Mouse (Mus musculus) myocyte (in vitro differentiated cells): Measurements from ENCODE around the gene Tnfaip8l2. TPM values are rescaled to one million over a fixed set of nuclear protein-coding genes. Genes with fewer than 3 reads are reported as not detected.
A peak's percentile ranks its signal among the peaks of the same experiment; 100 is the strongest.
"Not testable (repeated sequence)": the region's sequence is repeated elsewhere in the genome, so short reads cannot be mapped to it uniquely, and the experiment has no call there.

ENCODE experiments used
- H3K27me3 ChIP-seq: one replicate; pipeline ENCODE4 v1.6.1; 2011; ENCODE audit not compliant: control insufficient read depth, insufficient read depth, insufficient read length
- H3K36me3 ChIP-seq: one replicate; pipeline ENCODE4 v1.6.1; 2011; ENCODE audit not compliant: control insufficient read depth, insufficient read depth
- H3K4me2 ChIP-seq: one replicate; pipeline ENCODE4 v1.6.1; 2011; ENCODE audit warnings: low read depth, control low read depth
- H3K4me3 ChIP-seq: one replicate; pipeline ENCODE4 v1.5.1; 2011; ENCODE audit warnings: mild to moderate bottlenecking, control low read depth, moderate library complexity
- H3K79me2 ChIP-seq: one replicate; pipeline ENCODE4 v1.6.1; 2011; ENCODE audit not compliant: control insufficient read depth, insufficient read depth
- H3ac ChIP-seq: one replicate; pipeline ENCODE4 v1.6.1; 2011; ENCODE audit not compliant: control insufficient read depth, insufficient read length
- CEBPB ChIP-seq: IDR thresholded peaks from 2 replicates; pipeline ENCODE4 v1.6.1; 2011; ENCODE audit warnings: mild to moderate bottlenecking, moderate library complexity; ENCODE audit not compliant: poor library complexity, insufficient read depth, severe bottlenecking
- E2F4 ChIP-seq: IDR thresholded peaks from one replicate; pipeline ENCODE4 v1.6.1; 2011; ENCODE audit warnings: mild to moderate bottlenecking, control low read depth, moderate library complexity; ENCODE audit not compliant: insufficient read depth
- MAX ChIP-seq: IDR thresholded peaks from one replicate; pipeline ENCODE4 v1.6.1; 2011; ENCODE audit warnings: low read depth, mild to moderate bottlenecking, control low read depth
- MYOD1 ChIP-seq, 3 experiments: IDR thresholded peaks; one replicate each; pipeline ENCODE4 v1.6.1; 2011; ENCODE audit warnings: control low read depth in 2 of 3, low read depth in 2 of 3, mild to moderate bottlenecking in 2 of 3, moderate library complexity in 1 of 3; ENCODE audit not compliant: insufficient read length in 2 of 3, control insufficient read depth in 1 of 3
- MYOG ChIP-seq, 3 experiments: IDR thresholded peaks; one replicate each; pipeline ENCODE4 v1.6.1; 2011; ENCODE audit warnings: control low read depth in 2 of 3, low read depth in 2 of 3, mild to moderate bottlenecking in 2 of 3; ENCODE audit not compliant: insufficient read length in 2 of 3, control insufficient read depth in 1 of 3, insufficient read depth in 1 of 3
- POLR2A ChIP-seq: IDR thresholded peaks from one replicate; pipeline ENCODE4 v1.6.1; 2011; ENCODE audit warnings: low read depth, mild to moderate bottlenecking, control low read depth, moderate library complexity; ENCODE audit not compliant: insufficient read length
- POLR2AphosphoS2 ChIP-seq: IDR thresholded peaks from one replicate; pipeline ENCODE4 v1.6.1; 2011; ENCODE audit warnings: low read depth, control low read depth; ENCODE audit not compliant: insufficient read length
- REST ChIP-seq: IDR thresholded peaks from one replicate; pipeline ENCODE4 v1.6.1; 2011; ENCODE audit warnings: mild to moderate bottlenecking, control low read depth, moderate library complexity; ENCODE audit not compliant: insufficient read depth, insufficient read length
- SRF ChIP-seq: IDR thresholded peaks from one replicate; pipeline ENCODE4 v1.6.1; 2011; ENCODE audit warnings: low read depth; ENCODE audit not compliant: control insufficient read depth, insufficient read length
- TCF12 ChIP-seq: IDR thresholded peaks from one replicate; pipeline ENCODE4 v1.6.1; 2011; ENCODE audit warnings: mild to moderate bottlenecking, control low read depth; ENCODE audit not compliant: poor library complexity, insufficient read depth, severe bottlenecking
- TCF3 ChIP-seq: IDR thresholded peaks from one replicate; pipeline ENCODE4 v1.6.1; 2011; ENCODE audit warnings: low read depth, control low read depth; ENCODE audit not compliant: insufficient read length
- USF1 ChIP-seq: IDR thresholded peaks from one replicate; pipeline ENCODE4 v1.6.1; 2011; ENCODE audit warnings: low read depth, mild to moderate bottlenecking, control low read depth, moderate library complexity
- polyA plus RNA-seq: library from polyadenylated mRNA; unstranded; fragments of >200 nt; fragmentation: generic; extraction: Trizol; gene quantifications from one replicate; pipeline ENCODE4 v1.2.1, GENCODE M21; 2012; ENCODE audit warnings: missing spikeins

The Tnfaip8l2 gene
- polyA plus RNA-seq, 1 experiment: 0.22 TPM

- Histone ChIP-seq H3K79me2 (peaks cover 8% of the 10 kb centered on the region), H3ac (peak within 1 kb of the TSS; percentile 27), H3K27me3 (no peaks in the 10 kb centered on the region), H3K4me2 (peak within 1 kb of the TSS; percentile 86), H3K4me3 (peak within 1 kb of the TSS; percentile 42), H3K36me3 (no peaks in the 10 kb centered on the region)
- TF ChIP-seq POLR2A (peak; percentile 31), MAX (no peak)
Measured at GRCm38 (mm10) chr3:95133680-95134101, 8.5 kb downstream of the Tnfaip8l2 start, which contains the start of the genes Scnm1 and Lysmd1. Scnm1 (minus strand) TSS chr3:95134011. Lysmd1 (plus strand) TSS chr3:95134088.

GRCm38 (mm10) chr3:95133176-95133575, 9.0 kb downstream of the Tnfaip8l2 start:
- Histone ChIP-seq H3K4me2 (peak overlapping the region; percentile 86), H3K36me3 (no peaks in the 10 kb centered on the region), H3K4me3 (peak overlapping the region; percentile 42), H3K27me3 (no peaks in the 10 kb centered on the region), H3K79me2 (peaks cover 8% of the 10 kb centered on the region), H3ac (peak overlapping the region; percentile 27)
- TF ChIP-seq POLR2A (no peak), TCF12 (no peak), REST (no peak), MAX (no peak), TCF3 (no peak), CEBPB (no peak), SRF (no peak), USF1 (no peak), MYOG (IDR thresholded peaks at IDR 0.05; ENCODE audit: control insufficient read depth in 1 of 3, insufficient read depth in 1 of 3, insufficient read length in 2 of 3, low read depth in 2 of 3) (no peak), E2F4 (no peak), POLR2AphosphoS2 (no peak), MYOD1 (IDR thresholded peaks at IDR 0.05; ENCODE audit: control insufficient read depth in 1 of 3, insufficient read length in 2 of 3, low read depth in 2 of 3) (no peak)

GRCm38 (mm10) chr3:95132389-95132788, 9.8 kb downstream of the Tnfaip8l2 start:
- not testable (repeated sequence) for H3ac ChIP-seq, H3K79me2 ChIP-seq, H3K36me3 ChIP-seq, H3K4me2 ChIP-seq, H3K27me3 ChIP-seq
- peak overlapping the region; percentile 42 for H3K4me3 ChIP-seq

- no peaks in the 10 kb centered on the region for H3K36me3 ChIP-seq
- H3K79me2 ChIP-seq: no peaks in the 10 kb centered on the region
- peak overlapping the region; percentile 50 for H3K4me2 ChIP-seq
- no peaks in the 10 kb centered on the region for H3K27me3 ChIP-seq
- TF ChIP-seq TCF3 (no peak), USF1 (no peak), MYOD1 (IDR thresholded peaks at IDR 0.05; ENCODE audit: control insufficient read depth in 1 of 3, insufficient read length in 2 of 3, low read depth in 2 of 3) (no peak), REST (no peak), POLR2AphosphoS2 (no peak), SRF (no peak), E2F4 (no peak), MAX (no peak), POLR2A (no peak), CEBPB (no peak), MYOG (IDR thresholded peaks at IDR 0.05; ENCODE audit: control insufficient read depth in 1 of 3, insufficient read depth in 1 of 3, insufficient read length in 2 of 3, low read depth in 2 of 3) (no peak), TCF12 (no peak)
- H3K4me3 ChIP-seq: no peak overlapping the region
- no peak overlapping the region for H3ac ChIP-seq
Measured at GRCm38 (mm10) chr3:95130081-95130480, 12.1 kb downstream of the Tnfaip8l2 start.

GRCm38 (mm10) chr3:95129226-95129651, 12.9 kb downstream of the Tnfaip8l2 start:
- H3K79me2 ChIP-seq: no peaks in the 10 kb centered on the region
- H3K36me3 ChIP-seq: no peaks in the 10 kb centered on the region
- no peak overlapping the region for H3ac ChIP-seq
- H3K4me3 ChIP-seq: no peak overlapping the region
- peak overlapping the region; percentile 50 for H3K4me2 ChIP-seq
- no peak for TF ChIP-seq E2F4
- no peaks in the 10 kb centered on the region for H3K27me3 ChIP-seq

GRCm38 (mm10) chr3:95124972-95125371, 17.2 kb downstream of the Tnfaip8l2 start:
- Histone ChIP-seq H3K4me3 (no peak overlapping the region), H3K36me3 (no peaks in the 10 kb centered on the region), H3K27me3 (no peaks in the 10 kb centered on the region), H3K4me2 (no peak overlapping the region), H3ac (no peak overlapping the region), H3K79me2 (no peaks in the 10 kb centered on the region)
- TF ChIP-seq TCF12 (no peak), MYOG (IDR thresholded peaks at IDR 0.05; ENCODE audit: control insufficient read depth in 1 of 3, insufficient read depth in 1 of 3, insufficient read length in 2 of 3, low read depth in 2 of 3) (peak in 1 of 3 experiments; percentile 24), MYOD1 (IDR thresholded peaks at IDR 0.05; ENCODE audit: control insufficient read depth in 1 of 3, insufficient read length in 2 of 3, low read depth in 2 of 3) (peak in 1 of 3 experiments; percentile 17)
